Mouse (Mus musculus): ENCODE data around the gene Zfp644. TPM values are rescaled to one million over a fixed set of nuclear protein-coding genes. Genes with fewer than 3 reads are reported as not detected.
A peak's percentile ranks its signal among the peaks of the same experiment; 100 is the strongest.

Gene Zfp644
- polyA plus RNA-seq (2012; rRNA removed), result 49.9 and 50.5 TPM in 2 replicates

DNA sequence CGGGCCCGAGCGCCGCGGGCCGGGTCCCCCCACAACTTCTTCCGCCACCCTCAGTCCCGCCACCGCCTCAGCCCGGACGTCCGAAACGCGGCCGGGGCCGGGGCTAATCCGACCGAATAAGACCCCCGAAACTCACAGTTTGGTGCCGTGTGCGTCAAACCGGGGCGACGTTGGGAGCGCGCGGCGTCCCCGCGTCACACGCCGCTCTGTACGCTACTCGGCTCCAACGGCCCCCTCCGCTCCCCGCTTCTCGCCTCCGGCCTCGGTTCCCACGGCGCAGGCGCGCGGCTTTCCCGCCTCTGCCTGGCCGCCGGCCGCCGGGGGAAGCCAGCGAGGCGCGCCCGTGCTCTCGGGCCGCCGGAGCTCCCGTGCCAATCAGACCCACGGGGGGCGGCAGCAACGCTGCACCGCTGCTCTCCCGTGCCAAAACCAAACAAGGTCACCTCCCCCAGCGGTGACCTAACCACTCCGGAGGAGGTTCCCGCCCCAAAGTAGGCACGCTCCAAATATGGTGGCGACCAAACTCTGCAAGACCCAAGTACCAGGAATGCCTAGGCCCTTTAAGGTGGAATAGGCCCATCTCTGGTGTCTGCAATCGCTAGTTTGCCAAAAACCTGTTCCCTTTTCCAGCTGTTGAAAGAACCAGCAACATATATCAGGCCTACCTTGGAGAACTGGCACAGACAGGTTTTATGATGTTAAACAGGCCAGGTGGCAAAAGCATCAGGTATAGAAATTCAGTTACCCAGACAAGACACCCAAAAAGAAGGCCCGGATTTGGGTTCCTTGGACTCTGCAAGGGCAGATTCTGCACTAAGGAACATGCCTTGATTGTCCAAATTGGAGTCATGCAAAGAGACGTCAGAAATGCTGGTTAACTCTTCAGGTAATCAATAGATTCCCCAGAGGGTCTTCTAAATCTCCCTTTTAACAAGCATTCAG, at the start of gene Zfp644:
Zfp644 (minus strand) TSS at position 892 of the 942 bp plus-strand sequence.
- TF ChIP-seq CTCF (IDR thresholded peaks at IDR 0.05; ENCODE audit: borderline replicate concordance, extremely low read depth, insufficient read depth, insufficient read length) (no peak), POLR2A (IDR thresholded peaks at IDR 0.05; ENCODE audit: borderline replicate concordance, extremely low read depth, insufficient read depth, insufficient read length, poor library complexity, severe bottlenecking) (peak; percentile 84)
- DNase-seq (ENCODE audit: low read depth), result peak; percentile 96

DNA sequence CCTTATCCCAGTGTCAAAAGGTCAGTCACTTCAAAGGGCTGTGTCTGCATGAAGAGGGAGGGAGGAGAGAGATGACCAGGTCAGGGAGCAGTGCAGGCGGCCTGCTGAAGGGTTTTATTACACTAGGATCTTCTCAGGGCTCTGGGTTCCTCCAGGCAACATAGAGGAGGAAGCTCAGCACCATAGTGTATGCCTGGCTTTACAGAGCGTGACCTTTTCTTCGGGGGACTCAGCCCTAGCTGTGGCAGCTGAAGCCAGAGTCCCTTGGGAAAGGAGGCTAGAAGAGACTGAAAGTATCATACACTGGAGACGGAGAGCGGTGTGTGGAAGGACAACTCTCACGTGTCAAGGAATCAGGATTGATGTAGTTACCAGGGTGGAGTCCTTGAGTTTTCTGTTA, 42.6 kb upstream of the Zfp644 start:
- no peak for TF ChIP-seq CTCF (IDR thresholded peaks at IDR 0.05; ENCODE audit: borderline replicate concordance, extremely low read depth, insufficient read depth, insufficient read length)
- TF ChIP-seq POLR2A (IDR thresholded peaks at IDR 0.05; ENCODE audit: borderline replicate concordance, extremely low read depth, insufficient read depth, insufficient read length, poor library complexity, severe bottlenecking), result no peak
- no peak for DNase-seq (ENCODE audit: low read depth)

DNA sequence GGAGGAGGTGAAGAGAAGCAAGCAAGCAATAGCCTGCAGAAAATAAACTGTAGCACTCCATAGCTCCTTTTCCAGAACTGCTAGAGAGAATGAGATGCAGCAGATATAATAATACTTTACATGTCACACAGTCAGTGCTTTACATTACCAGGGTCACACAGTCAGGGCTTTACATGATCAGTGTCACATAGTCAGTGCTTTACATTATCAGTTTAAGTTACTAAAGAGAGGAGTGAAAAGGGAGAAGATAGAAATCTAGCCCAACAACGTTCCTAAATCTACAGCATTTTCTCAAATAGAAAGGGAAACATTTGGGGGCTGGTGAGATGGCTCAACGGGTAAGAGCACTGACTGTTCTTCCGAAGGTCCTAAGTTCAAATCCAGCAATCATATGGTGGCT, 26.4 kb upstream of the Zfp644 start:
- TF ChIP-seq CTCF (IDR thresholded peaks at IDR 0.05; ENCODE audit: borderline replicate concordance, extremely low read depth, insufficient read depth, insufficient read length), result no peak
- no peak for DNase-seq (ENCODE audit: low read depth)

DNA sequence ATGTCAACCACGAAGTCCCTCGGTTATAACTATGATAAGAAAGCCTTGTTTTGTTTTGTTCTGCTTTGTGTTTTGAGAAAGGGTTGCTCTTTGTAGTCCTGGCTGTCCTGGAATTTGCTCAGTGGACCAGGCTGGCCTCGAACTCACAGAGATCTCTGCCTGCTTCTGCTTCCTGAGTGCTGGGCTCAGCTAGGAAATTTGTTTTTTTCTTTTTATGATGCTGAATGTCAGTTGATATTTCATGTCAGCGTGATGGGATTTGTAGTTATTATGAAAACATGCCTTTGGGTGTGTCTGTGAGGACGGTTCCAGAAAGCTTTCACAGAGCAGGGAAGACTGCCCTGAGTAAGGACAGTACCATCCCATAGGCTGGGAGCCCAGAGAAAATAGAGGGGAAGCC, 25.7 kb upstream of the Zfp644 start:
- DNase-seq (ENCODE audit: low read depth), result no peak
- TF ChIP-seq CTCF (IDR thresholded peaks at IDR 0.05; ENCODE audit: borderline replicate concordance, extremely low read depth, insufficient read depth, insufficient read length) (no peak), POLR2A (IDR thresholded peaks at IDR 0.05; ENCODE audit: borderline replicate concordance, extremely low read depth, insufficient read depth, insufficient read length, poor library complexity, severe bottlenecking) (no peak)

DNA sequence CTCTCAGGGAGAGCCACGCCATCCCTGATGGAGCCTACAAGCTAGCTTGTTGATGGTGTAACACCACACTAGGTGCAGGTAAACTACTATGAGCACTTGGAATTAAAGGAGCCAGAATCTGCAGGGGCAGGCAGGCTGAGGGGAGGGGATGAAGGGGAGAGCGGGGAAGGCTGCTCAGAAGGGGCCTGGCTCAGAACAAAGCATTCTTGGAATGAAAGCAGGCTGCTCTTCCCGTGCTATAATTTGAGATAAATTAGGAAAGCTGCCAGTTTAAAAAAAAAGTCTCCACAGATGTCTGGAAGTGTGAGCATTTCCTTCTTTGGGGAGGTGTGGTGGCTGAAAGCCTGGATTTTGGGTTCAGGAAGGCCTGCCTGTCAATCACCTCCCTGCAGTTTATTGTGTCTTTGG, 14.8 kb upstream of the Zfp644 start:
- TF ChIP-seq CTCF (IDR thresholded peaks at IDR 0.05; ENCODE audit: borderline replicate concordance, extremely low read depth, insufficient read depth, insufficient read length) (no peak), POLR2A (IDR thresholded peaks at IDR 0.05; ENCODE audit: borderline replicate concordance, extremely low read depth, insufficient read depth, insufficient read length, poor library complexity, severe bottlenecking) (no peak)

DNA sequence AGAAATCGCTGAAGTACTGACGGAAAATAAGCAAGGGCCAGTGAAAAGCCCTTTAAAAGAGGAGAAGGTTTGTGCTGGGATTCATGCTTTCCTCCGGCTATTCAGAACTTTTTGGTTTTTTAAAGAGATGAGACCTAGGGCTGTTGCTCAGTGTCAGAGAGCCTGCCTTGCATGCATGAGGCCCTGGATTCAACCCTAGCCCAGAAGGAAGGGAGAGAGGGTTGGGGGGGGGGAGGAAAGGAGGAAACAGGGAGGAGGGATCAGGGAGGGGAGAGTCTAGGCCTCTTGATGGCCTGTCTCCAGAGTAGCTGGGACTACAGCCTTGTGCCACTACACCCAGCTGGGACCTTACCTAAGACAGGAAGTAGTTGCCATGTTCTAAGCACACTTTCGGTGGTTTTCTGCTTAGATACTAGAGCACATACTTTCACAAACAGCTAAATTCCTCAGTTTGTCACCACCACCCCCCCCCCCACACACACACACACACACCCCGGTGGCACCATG, 14.2 kb upstream of the Zfp644 start:
- DNase-seq (ENCODE audit: low read depth), result peak; percentile 23
- TF ChIP-seq POLR2A (IDR thresholded peaks at IDR 0.05; ENCODE audit: borderline replicate concordance, extremely low read depth, insufficient read depth, insufficient read length, poor library complexity, severe bottlenecking), result no peak
- no peak for TF ChIP-seq CTCF (IDR thresholded peaks at IDR 0.05; ENCODE audit: borderline replicate concordance, extremely low read depth, insufficient read depth, insufficient read length)

More for the DNA sequence above, 14.8 kb upstream of the Zfp644 start:
- DNase-seq (ENCODE audit: low read depth), result peak; percentile 92

DNA sequence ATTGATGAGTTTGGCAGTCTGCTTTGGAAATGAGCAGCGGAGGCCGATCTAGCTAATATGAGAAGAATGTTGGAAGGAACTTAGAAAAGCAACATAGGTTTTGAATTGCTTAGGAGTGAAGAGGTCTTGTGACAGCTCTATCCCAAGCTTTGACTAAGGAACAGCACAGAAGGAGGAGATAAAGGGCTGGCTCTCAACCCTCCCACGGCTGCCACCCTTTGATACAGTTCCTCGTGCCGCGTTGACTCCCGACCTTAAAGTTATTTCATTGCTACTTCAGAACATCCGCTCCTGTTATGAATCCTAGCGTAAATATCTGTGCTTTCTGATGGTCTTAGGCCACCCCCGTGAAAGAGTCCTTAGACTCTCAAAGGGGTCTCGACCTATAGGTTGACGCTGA, 13.5 kb upstream of the Zfp644 start:
- no peak for TF ChIP-seq POLR2A (IDR thresholded peaks at IDR 0.05; ENCODE audit: borderline replicate concordance, extremely low read depth, insufficient read depth, insufficient read length, poor library complexity, severe bottlenecking)
- TF ChIP-seq CTCF (IDR thresholded peaks at IDR 0.05; ENCODE audit: borderline replicate concordance, extremely low read depth, insufficient read depth, insufficient read length), result no peak
- no peak for DNase-seq (ENCODE audit: low read depth)

DNA sequence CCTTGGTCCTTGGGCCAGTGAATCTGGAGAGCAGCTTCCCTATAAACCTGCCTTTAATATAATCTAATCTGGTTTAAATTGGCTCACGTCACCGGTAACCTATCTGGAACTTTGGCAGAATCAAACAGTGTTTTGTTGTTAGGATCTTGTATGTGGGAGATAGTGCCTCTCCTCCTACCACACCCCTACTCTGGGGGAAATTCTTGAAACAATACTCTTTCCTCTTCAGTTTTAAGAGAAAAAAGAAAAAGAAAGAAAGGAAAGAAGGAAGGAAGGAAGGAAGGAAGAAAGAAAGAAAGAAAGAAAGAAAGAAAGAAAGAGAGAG, 13.0 kb upstream of the Zfp644 start:
- no peak for DNase-seq (ENCODE audit: low read depth)
- TF ChIP-seq CTCF (IDR thresholded peaks at IDR 0.05; ENCODE audit: borderline replicate concordance, extremely low read depth, insufficient read depth, insufficient read length) (no peak), POLR2A (IDR thresholded peaks at IDR 0.05; ENCODE audit: borderline replicate concordance, extremely low read depth, insufficient read depth, insufficient read length, poor library complexity, severe bottlenecking) (no peak)

DNA sequence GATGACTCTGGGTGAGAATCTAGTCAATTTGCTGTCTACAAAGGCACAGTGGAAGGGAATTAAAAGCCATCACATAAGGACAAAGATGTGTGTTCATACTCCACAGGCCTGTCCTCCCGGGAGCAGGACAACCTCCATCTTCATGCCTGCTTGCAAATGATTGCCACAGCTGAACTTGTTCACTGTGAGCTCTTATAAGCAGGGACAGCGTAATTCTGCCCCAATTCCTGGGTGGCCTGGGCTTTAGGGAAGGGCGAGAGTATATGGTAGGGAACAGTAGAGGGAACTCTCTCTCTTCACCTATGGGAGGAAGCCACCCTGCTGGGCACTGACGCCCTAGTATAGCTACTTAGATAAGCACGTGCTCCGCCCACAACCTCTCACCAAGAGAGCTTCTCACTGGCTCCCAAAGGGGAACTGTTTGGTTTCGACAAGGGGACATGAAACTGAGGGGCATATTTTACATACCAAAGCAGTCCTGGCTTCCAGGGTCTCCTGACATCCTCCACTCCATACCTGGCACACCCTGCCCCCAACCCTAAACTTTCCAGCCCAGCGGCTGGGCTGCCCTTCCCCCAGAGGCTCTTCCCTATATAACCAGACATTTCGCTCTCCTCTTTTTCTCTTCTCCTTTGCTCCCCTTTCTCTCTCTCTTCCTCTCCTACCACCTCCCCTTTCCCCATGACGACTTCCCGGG, 12.4 kb upstream of the Zfp644 start:
- TF ChIP-seq CTCF (IDR thresholded peaks at IDR 0.05; ENCODE audit: borderline replicate concordance, extremely low read depth, insufficient read depth, insufficient read length), result no peak
- TF ChIP-seq POLR2A (IDR thresholded peaks at IDR 0.05; ENCODE audit: borderline replicate concordance, extremely low read depth, insufficient read depth, insufficient read length, poor library complexity, severe bottlenecking), result no peak
- no peak for DNase-seq (ENCODE audit: low read depth)

DNA sequence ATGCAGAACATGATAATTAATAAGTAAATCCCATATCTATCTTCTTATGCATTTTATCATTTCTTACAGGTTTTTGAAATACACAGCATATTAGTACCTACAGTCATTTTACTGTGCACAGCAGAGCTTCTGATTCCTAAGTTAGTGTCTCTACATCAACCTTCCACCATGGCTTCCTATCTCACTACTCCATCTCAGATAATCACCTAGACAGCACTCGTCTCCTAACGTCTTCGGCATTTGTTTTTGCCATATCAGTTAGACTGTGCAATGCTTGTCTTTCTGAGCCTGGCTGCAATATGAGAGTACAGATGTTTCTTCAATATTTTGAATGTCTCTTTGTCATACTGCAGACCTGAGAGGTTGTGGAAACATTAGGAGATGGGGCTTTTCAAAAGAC, 9.3 kb upstream of the Zfp644 start:
- TF ChIP-seq POLR2A (IDR thresholded peaks at IDR 0.05; ENCODE audit: borderline replicate concordance, extremely low read depth, insufficient read depth, insufficient read length, poor library complexity, severe bottlenecking) (no peak), CTCF (IDR thresholded peaks at IDR 0.05; ENCODE audit: borderline replicate concordance, extremely low read depth, insufficient read depth, insufficient read length) (no peak)
- no peak for DNase-seq (ENCODE audit: low read depth)

DNA sequence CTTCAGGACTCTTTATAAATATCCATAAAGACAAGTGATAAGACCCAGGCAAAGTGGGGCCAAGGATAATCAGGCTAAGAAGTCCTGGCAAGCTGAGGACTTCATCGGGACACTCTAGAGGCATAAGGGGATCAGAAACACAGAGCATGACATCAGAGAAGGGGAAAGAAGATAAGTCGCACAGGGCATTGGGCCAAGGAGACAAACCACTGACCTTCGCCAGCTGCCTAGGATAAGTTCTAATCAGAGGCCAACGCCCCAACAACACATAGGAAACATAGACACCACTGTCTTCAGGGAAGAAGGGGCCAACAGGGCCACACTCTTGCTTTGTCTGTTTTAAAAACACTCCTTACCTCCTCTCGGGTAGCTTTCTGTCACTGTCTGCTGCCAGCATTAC, 8.1 kb upstream of the Zfp644 start:
- DNase-seq (ENCODE audit: low read depth), result no peak
- TF ChIP-seq CTCF (IDR thresholded peaks at IDR 0.05; ENCODE audit: borderline replicate concordance, extremely low read depth, insufficient read depth, insufficient read length) (no peak), POLR2A (IDR thresholded peaks at IDR 0.05; ENCODE audit: borderline replicate concordance, extremely low read depth, insufficient read depth, insufficient read length, poor library complexity, severe bottlenecking) (no peak)

Data from brain, embryonic 14.5 days (tissue).